Mouse (Mus musculus): ENCODE measurements around the gene Itm2a.

Gene Itm2a

GRCm38 (mm10) chrX:107402915-107403912 is at the start of gene Itm2a:
TSS of gene Itm2a (minus strand) at chrX:107403376.
- DNase-seq, result peak; percentile 16

- DNase-seq, result no peak
Observed at GRCm38 (mm10) chrX:107435887-107436286, 32.7 kb upstream of the Itm2a start.

GRCm38 (mm10) chrX:107421304-107421703 is 18.1 kb upstream of the Itm2a start:
- no peak for DNase-seq

- no peak for DNase-seq
Observed at GRCm38 (mm10) chrX:107417345-107417744, 14.2 kb upstream of the Itm2a start.

- no peak for DNase-seq
Observed at GRCm38 (mm10) chrX:107415999-107416398, 12.8 kb upstream of the Itm2a start.

- DNase-seq, result no peak
Observed at GRCm38 (mm10) chrX:107402481-107402880, 695 bp downstream of the Itm2a start.

- DNase-seq, result no peak
Observed at GRCm38 (mm10) chrX:107399087-107399486, 4.1 kb downstream of the Itm2a start.

GRCm38 (mm10) chrX:107393256-107393655 is 9.9 kb downstream of the Itm2a start:
- no peak for DNase-seq

- DNase-seq, result no peak
Observed at GRCm38 (mm10) chrX:107375329-107375728, 27.8 kb downstream of the Itm2a start.

Data from right cerebral cortex, postnatal 14 days (tissue).